Mouse (Mus musculus) lung, adult 2 months (tissue): Measurements from ENCODE around the gene Hoxb4.

Experiments
- CTCF ChIP-seq: fragments of 200-500 bp; IDR thresholded peaks from 2 replicates; pipeline ENCODE4 v1.5.1; 2011; ENCODE audit warnings: mild to moderate bottlenecking, low read length, control low read depth; ENCODE audit not compliant: insufficient read depth
- POLR2A ChIP-seq: fragments of 200-500 bp; IDR thresholded peaks from 2 replicates; pipeline ENCODE4 v1.6.1; 2011; ENCODE audit warnings: low read depth, mild to moderate bottlenecking, control low read depth, low read length, borderline replicate concordance; ENCODE audit errors: extremely low read depth

DNA sequence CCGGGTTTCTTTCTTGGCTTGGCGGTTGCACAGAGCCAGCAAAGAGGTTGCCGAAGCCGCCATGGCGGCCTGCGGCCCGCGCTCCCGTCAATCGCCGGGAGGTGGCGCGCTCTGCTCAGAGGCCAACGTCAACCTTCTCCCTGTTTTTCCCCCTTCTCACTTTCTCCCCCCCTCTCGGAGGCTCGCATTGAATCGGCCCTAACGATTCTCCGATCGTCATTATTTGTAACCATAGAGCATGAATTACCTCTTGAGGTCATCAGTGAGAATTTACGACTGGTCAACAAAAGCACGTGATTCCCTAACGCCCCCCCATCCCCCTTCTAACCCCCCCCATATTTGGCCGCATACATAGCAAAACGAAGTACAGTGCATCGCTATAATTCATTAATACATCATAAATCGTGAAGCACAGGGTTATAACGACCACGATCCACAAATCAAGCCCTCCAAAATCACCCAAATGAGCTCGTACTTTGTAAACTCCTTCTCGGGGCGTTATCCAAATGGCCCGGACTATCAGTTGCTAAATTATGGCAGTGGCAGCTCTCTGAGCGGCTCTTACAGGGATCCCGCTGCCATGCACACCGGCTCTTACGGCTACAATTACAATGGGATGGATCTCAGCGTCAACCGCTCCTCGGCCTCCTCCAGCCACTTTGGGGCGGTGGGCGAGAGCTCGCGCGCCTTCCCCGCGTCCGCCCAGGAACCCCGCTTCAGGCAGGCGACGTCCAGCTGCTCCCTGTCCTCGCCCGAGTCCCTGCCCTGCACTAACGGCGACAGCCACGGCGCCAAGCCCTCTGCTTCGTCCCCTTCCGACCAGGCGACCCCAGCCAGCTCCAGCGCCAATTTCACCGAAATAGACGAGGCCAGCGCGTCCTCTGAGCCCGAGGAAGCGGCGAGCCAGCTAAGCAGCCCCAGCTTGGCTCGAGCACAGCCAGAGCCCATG lies 14.6 kb upstream of the Hoxb4 start, which contains the start of gene Hoxb5:
- peak; percentile 67 for TF ChIP-seq CTCF
- 0 out of 2 replicates have a peak, but pooled peaks have one; percentile 26 for TF ChIP-seq POLR2A
